ENCODE assay signal across 8 mouse cellular contexts in genomic region chr11:54866119-54867048, GRCm38 (mm10). TPM values are rescaled to one million over a fixed set of nuclear protein-coding genes. Genes with fewer than 3 reads are reported as not detected.
A peak's percentile ranks its signal among the peaks of the same experiment; 100 is the strongest.
DNase-seq lines count a peak whose midpoint lies in the region; ATAC-seq lines count a peak whose summit lies in the region.

TSS of gene Hint1 (plus strand) at chr11:54866383.

- peaks cover 35% of the 10 kb centered on the region for H3K36me3 ChIP-seq in embryonic facial prominence, embryonic 10.5 days (replicated peaks)
- H3K36me3 ChIP-seq in midbrain, embryonic 11.5 days (ENCODE audit: control insufficient read depth, insufficient read depth, low read length): peaks cover 2% of the 10 kb centered on the region

- H3K27ac ChIP-seq in embryonic facial prominence, embryonic 10.5 days (replicated peaks): peak within 1 kb of the TSS; percentile 99
- peak within 1 kb of the TSS; percentile 88 for H3K27ac ChIP-seq in midbrain, embryonic 11.5 days (ENCODE audit: low read depth, low read length)

- peak within 1 kb of the TSS; percentile 43 for H3K4me2 ChIP-seq in midbrain, embryonic 11.5 days

- peak; percentile 95 for DNase-seq in adrenal gland, postnatal 14 days
- DNase-seq in embryonic facial prominence, embryonic 10.5 days (ENCODE audit: low spot score): peak; percentile 94
- DNase-seq in kidney, adult 11 months: peak; percentile 92
- peak; percentile 94 for DNase-seq in left cerebral cortex, postnatal 4 days
- peak; percentile 99 for DNase-seq in midbrain, embryonic 11.5 days (ENCODE audit: low spot score, missing footprints)
- DNase-seq in right cerebral cortex, postnatal 4 days: peak; percentile 92
- peak; percentile 87 for DNase-seq in yolk sac, embryonic 10.5 days (ENCODE audit: low spot score)

- no peaks in the 10 kb centered on the region for H3K27me3 ChIP-seq in embryonic facial prominence, embryonic 10.5 days (replicated peaks; ENCODE audit: low read depth, poor library complexity, severe bottlenecking)
- no peaks in the 10 kb centered on the region for H3K27me3 ChIP-seq in midbrain, embryonic 11.5 days (ENCODE audit: control insufficient read depth, insufficient read depth, low read length)

- peaks cover 24% of the 10 kb centered on the region for H3K4me1 ChIP-seq in embryonic facial prominence, embryonic 10.5 days
- H3K4me1 ChIP-seq in midbrain, embryonic 11.5 days (ENCODE audit: control insufficient read depth, insufficient read depth, low read length): peaks cover 11% of the 10 kb centered on the region; the same call in 1 of the 2 replicates

- intact Hi-C loops in left cerebral cortex, postnatal 4 days (cut with DNase I): loop anchor here (10.0 kb wide), 2 partner anchors 302 to 342 kb away; partner anchors contain the start of gene Rapgef6

- WGBS in embryonic facial prominence, embryonic 10.5 days: under 1% methylated on average over 107 of the region's 107 CpGs
- under 1% methylated on average over 101 of the region's 107 CpGs for WGBS in midbrain, embryonic 11.5 days

- H3K9me3 ChIP-seq in embryonic facial prominence, embryonic 10.5 days: no peaks in the 10 kb centered on the region
- no peaks in the 10 kb centered on the region for H3K9me3 ChIP-seq in midbrain, embryonic 11.5 days (ENCODE audit: control insufficient read depth, low read length)

- ATAC-seq in granulocyte monocyte progenitor cell, adult 5-6 weeks (replicated peaks; ENCODE audit: poor library complexity, severe bottlenecking): peak; percentile 71
- peak; percentile 82 for ATAC-seq in midbrain, embryonic 11.5 days (ENCODE audit: low FRiP score)

- H3K9ac ChIP-seq in midbrain, embryonic 11.5 days (ENCODE audit: low read length): peak within 1 kb of the TSS; percentile 99

- peak within 1 kb of the TSS; percentile 96 for H3K4me3 ChIP-seq in embryonic facial prominence, embryonic 10.5 days
- H3K4me3 ChIP-seq in midbrain, embryonic 11.5 days (ENCODE audit: low read depth, low read length): peak within 1 kb of the TSS; percentile 96

RNA-seq across cellular contexts. Expression of gene Hint1, which starts in this region (rescaled TPM):
- total RNA-seq in adrenal gland, postnatal 14 days (2021): 379 and 380 TPM in 2 replicates
- polyA plus RNA-seq in embryonic facial prominence, embryonic 10.5 days (2016; fragmentation: Nextera tagmentation; extraction: Ambion mirVana): 643 and 644 TPM in 2 replicates
- 686 and 699 TPM in 2 replicates for total RNA-seq in granulocyte monocyte progenitor cell, adult 5-6 weeks (2014; fragmentation: Nextera tagmentation)
- 600 and 654 TPM in 2 replicates for total RNA-seq in granulocyte monocyte progenitor cell, adult 5-6 weeks (2017)
- 100 to 1,000 TPM; 364 to 423 TPM for total RNA-seq in left cerebral cortex, postnatal 4 days (2021)
- 694 and 720 TPM in 2 replicates for polyA plus RNA-seq in midbrain, embryonic 11.5 days (2014; fragmentation: Nextera tagmentation; extraction: Ambion mirVana)

Comparison
In these comparisons a context has a peak if more than half of its experiments do, and no peak if none do; other contexts are left out.
1. Peak in every context shown above with its lines: DNase-seq, ATAC-seq, H3K4me3 ChIP-seq and H3K27ac ChIP-seq.